Mouse (Mus musculus) cerebellum, postnatal 25 days (tissue): ENCODE measurements around the gene Stx8.

ENCODE experiments used
- DNase-seq, 2 experiments: peaks; one replicate each; pipeline ENCODE4 v3.0.0; 2021; ENCODE audit warnings: mixed read lengths in 2 of 2

Stx8 gene

GRCm38 (mm10) chr11:67965905-67966878 is at the start of gene Stx8:
Gene Stx8 (plus strand): TSS chr11:67966193.
- peak; percentile 97 to 99 for DNase-seq

- no peak for DNase-seq
Observed at GRCm38 (mm10) chr11:67917126-67917525, 48.9 kb upstream of the Stx8 start.

- DNase-seq: no peak
Observed at GRCm38 (mm10) chr11:67919593-67919992, 46.4 kb upstream of the Stx8 start.

- no peak for DNase-seq
Observed at GRCm38 (mm10) chr11:67920226-67920960, 45.6 kb upstream of the Stx8 start.

- DNase-seq: peak; percentile 25 to 30
Observed at GRCm38 (mm10) chr11:67921091-67921826, 44.7 kb upstream of the Stx8 start.

GRCm38 (mm10) chr11:67921827-67922754 is 43.9 kb upstream of the Stx8 start, which contains the start of gene Usp43:
Gene Usp43 (minus strand): TSS chr11:67922153.
- peak; percentile 37 to 54 for DNase-seq

GRCm38 (mm10) chr11:67922755-67923125 is 43.3 kb upstream of the Stx8 start:
- peak; percentile 9 to 50 for DNase-seq

GRCm38 (mm10) chr11:67923720-67924119 is 42.3 kb upstream of the Stx8 start:
- no peak for DNase-seq

GRCm38 (mm10) chr11:67925000-67925399 is 41.0 kb upstream of the Stx8 start:
- peak; percentile 10 to 17 for DNase-seq

GRCm38 (mm10) chr11:67926348-67927055 is 39.5 kb upstream of the Stx8 start:
- DNase-seq: no peak

- no peak for DNase-seq
Observed at GRCm38 (mm10) chr11:67932156-67932555, 33.8 kb upstream of the Stx8 start.

GRCm38 (mm10) chr11:67948229-67948628 is 17.8 kb upstream of the Stx8 start:
- no peak for DNase-seq

GRCm38 (mm10) chr11:67949475-67949874 is 16.5 kb upstream of the Stx8 start:
- DNase-seq: no peak

- DNase-seq: no peak
Observed at GRCm38 (mm10) chr11:67953604-67954003, 12.4 kb upstream of the Stx8 start.

- no peak for DNase-seq
Observed at GRCm38 (mm10) chr11:67954413-67954812, 11.6 kb upstream of the Stx8 start.

GRCm38 (mm10) chr11:67964110-67964509 is 1.9 kb upstream of the Stx8 start:
- no peak for DNase-seq

GRCm38 (mm10) chr11:67965242-67965883 is 630 bp upstream of the Stx8 start, which contains the start of gene Cfap52:
Gene Cfap52 (minus strand): TSS chr11:67965651.
- peak; percentile 86 to 90 for DNase-seq

GRCm38 (mm10) chr11:67967831-67968230 is 1.8 kb downstream of the Stx8 start:
- no peak for DNase-seq

GRCm38 (mm10) chr11:67972606-67973005 is 6.6 kb downstream of the Stx8 start:
- no peak for DNase-seq

- DNase-seq: no peak
Observed at GRCm38 (mm10) chr11:67973225-67973624, 7.2 kb downstream of the Stx8 start.
